Mouse (Mus musculus): Measurements from ENCODE around the gene Tspan12.

The Tspan12 gene

DNA sequence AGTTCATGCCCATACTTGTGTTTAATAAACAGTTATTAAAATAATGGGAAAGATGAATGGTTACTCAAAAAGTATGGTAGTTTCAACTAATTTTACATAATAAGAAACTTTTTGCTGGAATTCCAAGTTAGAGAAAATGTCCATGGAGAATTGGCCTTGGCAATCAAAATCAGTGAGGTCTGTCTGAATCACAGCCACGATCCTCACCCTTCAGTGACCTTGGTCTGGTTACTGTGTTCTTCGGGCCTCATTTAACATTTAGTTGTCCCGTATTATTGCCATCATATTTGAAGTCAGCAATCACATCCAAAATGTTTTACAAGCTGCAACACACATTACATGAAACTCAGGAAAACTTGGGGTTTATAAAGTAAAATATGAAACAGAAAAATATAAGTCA lies 20.4 kb downstream of the Tspan12 start:
- CTCF ChIA-PET = no interaction called here
- POLR2A ChIA-PET = no interaction called here

DNA sequence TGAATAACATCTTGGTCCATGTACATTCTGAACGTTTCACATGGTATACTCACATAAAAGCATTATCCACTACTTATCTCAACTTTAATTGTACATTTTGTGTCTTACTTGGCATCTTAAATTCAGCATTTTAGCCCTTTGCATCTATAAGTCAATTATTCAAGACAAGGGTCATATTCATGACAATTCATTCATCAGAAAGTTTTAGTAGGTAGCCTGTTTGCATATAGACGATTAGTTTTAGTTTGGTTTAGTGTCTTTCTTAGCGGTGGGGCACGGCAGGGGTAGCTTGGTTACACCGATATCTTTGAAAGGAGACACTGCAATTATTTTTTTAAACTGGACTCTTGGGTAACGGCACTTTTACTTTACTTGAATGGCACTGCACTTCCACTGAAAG lies 21.4 kb downstream of the Tspan12 start:
- CTCF ChIA-PET = no interaction called here
- POLR2A ChIA-PET = interaction anchor here in 1 of 4 experiments (0.6 kb wide), 1 partner anchor 563 kb away, joined by 3 read pairs; no protein-coding TSS in a partner anchor

DNA sequence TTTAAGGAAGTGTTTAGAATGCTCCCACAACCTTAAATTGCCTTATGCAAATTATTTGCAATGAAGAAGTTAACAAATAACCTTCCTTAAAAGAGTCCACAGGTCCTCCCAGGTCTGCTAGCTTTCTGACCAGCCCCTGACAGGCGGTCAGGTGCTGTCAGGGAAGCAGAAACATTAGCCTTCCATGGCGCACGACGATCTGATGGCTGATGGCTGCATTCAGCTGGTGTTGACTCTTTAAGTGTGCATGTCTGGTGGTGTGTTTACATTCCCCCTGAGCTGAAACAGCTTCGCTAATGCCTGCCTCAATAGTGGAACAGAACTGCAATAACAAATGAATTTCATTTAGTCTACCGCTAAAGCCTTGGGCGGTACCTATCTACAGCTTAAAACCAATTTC lies 22.4 kb downstream of the Tspan12 start:
- POLR2A ChIA-PET = no interaction called here
- CTCF ChIA-PET = no interaction called here

- POLR2A ChIA-PET = interaction anchor here in 1 of 4 experiments (0.8 kb wide), 1 partner anchor 151 kb away, joined by 3 read pairs; no protein-coding TSS in a partner anchor
- CTCF ChIA-PET = no interaction called here
These were observed 23.9 kb downstream of the Tspan12 start for GRCm38 (mm10) chr6:21828437-21828836.

DNA sequence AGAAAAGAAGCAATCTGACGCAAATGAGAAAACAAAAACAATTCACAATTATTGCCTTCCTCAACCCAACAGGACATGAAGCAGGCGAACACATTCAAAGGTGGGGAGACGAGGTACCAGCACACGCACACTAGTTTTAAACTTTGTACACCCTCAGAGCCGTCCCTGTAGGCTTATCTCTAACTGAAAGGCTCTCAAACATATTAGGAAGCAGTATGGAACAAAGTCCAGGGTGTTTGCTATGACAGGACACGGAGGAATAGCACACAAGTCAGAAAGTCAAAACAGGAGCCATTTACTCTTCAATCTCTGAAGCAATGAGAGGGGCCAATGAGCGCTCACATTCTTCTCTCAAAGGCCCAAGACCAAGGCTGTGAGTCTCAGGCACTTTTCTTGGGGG lies 24.3 kb downstream of the Tspan12 start:
- ChIA-PET POLR2A (interaction anchor here in 1 of 4 experiments (0.8 kb wide), 1 partner anchor 152 kb away, joined by 3 read pairs; no protein-coding TSS in a partner anchor), CTCF (no interaction called here)

- CTCF ChIA-PET = interaction anchor here in 1 of 4 experiments (0.6 kb wide), 1 partner anchor 34 kb away, joined by 3 read pairs; no protein-coding TSS in a partner anchor
- POLR2A ChIA-PET = no interaction called here
These were observed 28.6 kb downstream of the Tspan12 start for GRCm38 (mm10) chr6:21823694-21824093.

GRCm38 (mm10) chr6:21823281-21823680 lies 29.0 kb downstream of the Tspan12 start:
- ChIA-PET CTCF (interaction anchor here in 1 of 4 experiments (0.6 kb wide), 1 partner anchor 33 kb away, joined by 3 read pairs; no protein-coding TSS in a partner anchor), POLR2A (no interaction called here)

- CTCF ChIA-PET = interaction anchor here in 1 of 4 experiments (0.9 kb wide), 1 partner anchor 10 kb away, joined by 3 read pairs; no protein-coding TSS in a partner anchor
These were observed 29.6 kb downstream of the Tspan12 start for GRCm38 (mm10) chr6:21822721-21823134.

GRCm38 (mm10) chr6:21818107-21818807 lies 34.1 kb downstream of the Tspan12 start:
- CTCF ChIA-PET = no interaction called here
- POLR2A ChIA-PET = no interaction called here

More at GRCm38 (mm10) chr6:21822721-21823134, 29.6 kb downstream of the Tspan12 start:
- POLR2A ChIA-PET = interaction anchor here in 1 of 4 experiments (0.7 kb wide), 1 partner anchor 466 kb away, joined by 3 read pairs; no protein-coding TSS in a partner anchor

GRCm38 (mm10) chr6:21806005-21806404 lies 46.3 kb downstream of the Tspan12 start:
- ChIA-PET CTCF (no interaction called here), POLR2A (no interaction called here)

- ChIA-PET POLR2A (interaction anchor here in 1 of 4 experiments (1.0 kb wide), 1 partner anchor 46 kb away, joined by 3 read pairs; no protein-coding TSS in a partner anchor), CTCF (interaction anchor here in 1 of 4 experiments (0.6 kb wide), 1 partner anchor 235 kb away, joined by 3 read pairs; no protein-coding TSS in a partner anchor)
These were observed 47.2 kb downstream of the Tspan12 start for GRCm38 (mm10) chr6:21805013-21805570.

- ChIA-PET POLR2A (no interaction called here), CTCF (no interaction called here)
These were observed 48.6 kb downstream of the Tspan12 start for GRCm38 (mm10) chr6:21803483-21804340.

DNA sequence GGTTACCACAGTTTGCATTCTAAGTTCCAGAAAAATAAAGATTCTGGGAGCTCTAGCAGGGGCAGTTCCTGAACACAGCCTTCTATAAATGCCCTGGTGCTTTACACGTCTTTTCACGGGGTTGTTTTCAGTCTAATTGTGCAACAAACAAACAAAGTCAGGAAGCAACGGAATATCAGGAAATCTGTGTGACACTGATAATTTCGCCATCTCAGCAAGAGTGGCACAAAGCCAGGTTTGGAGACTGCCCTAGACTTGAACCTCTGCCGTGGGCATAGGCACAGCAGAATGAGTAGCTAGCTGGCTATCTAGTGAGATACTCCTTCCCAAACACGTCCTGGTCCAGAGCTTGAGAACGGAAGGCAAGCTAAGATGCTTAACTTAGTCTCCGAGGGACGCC lies 53.7 kb downstream of the Tspan12 start:
- POLR2A ChIA-PET = no interaction called here
- CTCF ChIA-PET = no interaction called here

- ChIA-PET CTCF (no interaction called here), POLR2A (interaction anchor here in 1 of 4 experiments (1.5 kb wide), 1 partner anchor 153 kb away, joined by 3 read pairs; no protein-coding TSS in a partner anchor)
These were observed 55.2 kb downstream of the Tspan12 start for GRCm38 (mm10) chr6:21797087-21797486.

DNA sequence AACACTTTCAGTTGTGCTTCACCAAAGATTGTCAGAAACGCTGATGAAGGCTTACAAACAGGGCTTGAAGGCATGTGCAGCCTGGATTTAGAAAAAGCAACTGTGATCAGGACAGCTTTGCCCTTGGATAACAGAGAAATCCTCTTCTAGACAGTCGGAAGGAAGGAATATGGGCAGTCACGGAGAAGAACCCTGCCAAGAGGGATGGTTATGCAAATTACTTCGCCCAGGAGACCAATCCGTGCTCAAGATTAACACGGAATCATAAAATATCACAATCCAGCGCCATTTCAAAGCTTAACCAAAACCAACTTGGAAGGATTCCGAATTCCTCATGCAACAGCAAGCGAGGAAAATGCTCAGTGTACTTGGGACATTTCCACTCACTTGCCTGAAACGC lies 55.9 kb downstream of the Tspan12 start:
- POLR2A ChIA-PET = interaction anchor here in 2 of 4 experiments (0.6 to 1.5 kb wide), 2 partner anchors 153 to 228 kb away, joined by 3 read pairs; no protein-coding TSS in a partner anchor
- CTCF ChIA-PET = no interaction called here

- ChIA-PET CTCF (interaction anchor here in 1 of 4 experiments (0.6 kb wide), 2 partner anchors 184 to 188 kb away, joined by 3 to 5 read pairs; no protein-coding TSS in a partner anchor), POLR2A (no interaction called here)
These were observed 56.9 kb downstream of the Tspan12 start for GRCm38 (mm10) chr6:21795410-21795809.

GRCm38 (mm10) chr6:21795072-21795407 lies 57.3 kb downstream of the Tspan12 start:
- ChIA-PET POLR2A (no interaction called here), CTCF (interaction anchor here in 1 of 4 experiments (0.6 kb wide), 2 partner anchors 184 to 188 kb away, joined by 3 to 5 read pairs; no protein-coding TSS in a partner anchor)

GRCm38 (mm10) chr6:21794337-21795071 lies 57.8 kb downstream of the Tspan12 start:
- ChIA-PET POLR2A (no interaction called here), CTCF (interaction anchor here in 1 of 4 experiments (0.6 kb wide), 2 partner anchors 187 to 232 kb away, joined by 5 read pairs; no protein-coding TSS in a partner anchor)

DNA sequence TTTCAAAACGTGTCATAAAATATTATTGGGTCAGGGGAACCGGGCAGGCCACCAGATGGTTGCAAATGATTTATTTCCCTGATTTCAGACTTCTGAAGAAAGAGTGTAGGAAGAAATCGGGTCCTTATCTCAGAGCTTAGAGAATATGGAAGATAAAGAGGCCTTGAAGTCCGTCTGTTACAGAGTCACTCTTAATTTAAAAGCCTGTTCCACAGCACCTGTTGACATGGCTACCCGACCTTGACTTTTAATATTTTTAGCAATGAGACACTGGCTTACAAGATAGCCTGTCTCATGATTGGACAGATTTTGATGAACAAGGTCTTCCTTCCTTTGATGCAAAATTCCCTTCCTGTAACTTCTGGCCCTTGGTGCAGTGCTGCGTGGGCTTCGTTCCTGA lies 61.0 kb downstream of the Tspan12 start:
- ChIA-PET POLR2A (no interaction called here), CTCF (no interaction called here)
